Mouse (Mus musculus): ENCODE measurements around the gene Frmd4a.

DNA sequence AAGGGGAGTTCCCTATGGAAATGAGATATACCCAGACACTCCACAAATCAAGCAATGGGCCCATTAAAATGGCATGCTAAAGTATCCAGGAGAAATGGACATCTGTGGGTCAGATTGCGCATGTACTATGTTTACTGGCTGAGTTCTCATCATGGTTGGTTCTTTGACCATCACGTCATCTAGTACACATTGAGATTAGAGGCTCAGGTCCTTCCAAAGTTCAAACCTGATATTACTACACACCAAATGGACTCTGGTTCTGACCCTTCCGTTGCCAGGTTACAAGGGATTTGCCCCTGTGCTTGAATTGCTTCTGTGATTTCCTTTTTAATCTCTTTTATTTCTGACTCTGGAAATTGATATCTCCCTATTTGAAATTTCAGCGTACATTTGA is 137.1 kb downstream of the Frmd4a start:
- no peak for TF ChIP-seq CTCF (IDR thresholded peaks at IDR 0.05; ENCODE audit: low read depth)
- no peak for TF ChIP-seq EP300 (IDR thresholded peaks at IDR 0.05; ENCODE audit: low read depth)

All from heart, postnatal 0 days (tissue).